Mouse (Mus musculus) ES-E14 (cell line): Measurements from ENCODE around the gene Ralgapa2. TPM values are rescaled to one million over a fixed set of nuclear protein-coding genes. Genes with fewer than 3 reads are reported as not detected.

Experiments
- DNase-seq: peaks from one replicate; pipeline ENCODE4 v3.0.0-alpha.2; 2013; ENCODE audit warnings: low read depth, low spot score
- H3K27ac ChIP-seq: 2 replicates; pipeline ENCODE4 v1.5.1; 2012; ENCODE audit warnings: low read depth, mild to moderate bottlenecking, low read length, moderate library complexity, mixed read lengths; ENCODE audit not compliant: poor library complexity, insufficient read depth, severe bottlenecking
- H3K36me3 ChIP-seq: 2 replicates; pipeline ENCODE4 v1.6.1; 2012; ENCODE audit warnings: mild to moderate bottlenecking, low read length, moderate library complexity, mixed read lengths; ENCODE audit not compliant: control insufficient read depth, poor library complexity, insufficient read depth, severe bottlenecking
- H3K4me1 ChIP-seq, 2 experiments: fragments of 150-350 bp in 1 of 2; sonication (generic) in 1 of 2; 2 replicates each; pipeline ENCODE4 v1.6.1; 2012; ENCODE audit warnings: low read length in 2 of 2, mild to moderate bottlenecking in 1 of 2, mixed read lengths in 1 of 2; ENCODE audit not compliant: control insufficient read depth in 2 of 2, insufficient read depth in 2 of 2, poor library complexity in 1 of 2
- H3K4me3 ChIP-seq, 2 experiments: fragments of 150-350 bp in 1 of 2; sonication (generic) in 1 of 2; 2 replicates each; pipeline ENCODE4 v1.5.1; 2012; ENCODE audit warnings: low read length in 2 of 2, low read depth in 1 of 2, mild to moderate bottlenecking in 1 of 2, mixed read lengths in 1 of 2; ENCODE audit not compliant: insufficient read depth in 1 of 2, poor library complexity in 1 of 2, severe bottlenecking in 1 of 2
- H3K9ac ChIP-seq: 2 replicates; pipeline ENCODE4 v1.6.1; 2012; ENCODE audit warnings: low read depth, mild to moderate bottlenecking, low read length, mixed read lengths; ENCODE audit not compliant: poor library complexity, insufficient read depth, severe bottlenecking
- H3K9me3 ChIP-seq: fragments of 150-350 bp; sonication (generic); 2 replicates; pipeline ENCODE4 v1.6.1; 2012; ENCODE audit warnings: low read depth, mild to moderate bottlenecking, low read length; ENCODE audit not compliant: control insufficient read depth, insufficient read depth
- CHD2 ChIP-seq: IDR thresholded peaks from 2 replicates; pipeline ENCODE4 v1.6.1; 2014; ENCODE audit warnings: mild to moderate bottlenecking, low read depth, low read length, inconsistent platforms
- HCFC1 ChIP-seq: IDR thresholded peaks from 2 replicates; pipeline ENCODE4 v1.6.1; 2012; ENCODE audit warnings: low read length, inconsistent platforms, borderline replicate concordance; ENCODE audit not compliant: insufficient read depth
- MAFK ChIP-seq: IDR thresholded peaks from 2 replicates; pipeline ENCODE4 v1.6.1; 2014; ENCODE audit warnings: mild to moderate bottlenecking, low read depth, low read length, inconsistent platforms; ENCODE audit not compliant: insufficient read depth
- ZC3H11A ChIP-seq: IDR thresholded peaks from 2 replicates; pipeline ENCODE4 v1.6.1; 2012; ENCODE audit warnings: low read depth, mild to moderate bottlenecking, inconsistent platforms, low read length, borderline replicate concordance
- ZNF384 ChIP-seq: IDR thresholded peaks from 2 replicates; pipeline ENCODE4 v1.6.1; 2012; ENCODE audit warnings: low read depth, low read length, inconsistent platforms
- in situ Hi-C, 2 experiments: fragments of 600-800 bp; cut with MboI; formaldehyde crosslinking; loops; one replicate each; pipeline ENCODE4 v1.15.1; 2025; ENCODE audit warnings: low sequenced_read_pairs in 2 of 2, inconsistent platforms in 1 of 2; ENCODE audit not compliant: unreplicated experiment in 2 of 2
- total RNA-seq: library from RNA; depleted of rRNA; stranded (reverse); fragments of 300-350 nt; gene quantifications from 2 replicates; pipeline ENCODE4 v1.2.3, GENCODE M21; 2012

Ralgapa2 gene
- total RNA-seq, 1 experiment: 23.0 TPM

GRCm38 (mm10) chr2:146443291-146443875, 68.8 kb downstream of the Ralgapa2 start:
- Histone ChIP-seq H3K9ac (no peak overlapping the region), H3K9me3 (no peaks in the 10 kb centered on the region), H3K4me3 (no peak overlapping the region), H3K27ac (no peak overlapping the region), H3K36me3 (peaks cover 3% of the 10 kb centered on the region; the same call in 1 of the 2 replicates), H3K4me1 (no peaks in the 10 kb centered on the region)
- DNase-seq: no peak
- in situ Hi-C loops: no loop called here
- TF ChIP-seq HCFC1: no peak
- TF ChIP-seq ZC3H11A: no peak
- TF ChIP-seq MAFK: no peak
- no peak for TF ChIP-seq CHD2
- TF ChIP-seq ZNF384: no peak

GRCm38 (mm10) chr2:146441711-146442110, 70.4 kb downstream of the Ralgapa2 start:
- Histone ChIP-seq H3K4me3 (no peak overlapping the region), H3K36me3 (peaks cover 3% of the 10 kb centered on the region; the same call in 1 of the 2 replicates), H3K9ac (no peak overlapping the region), H3K4me1 (no peaks in the 10 kb centered on the region), H3K27ac (no peak overlapping the region), H3K9me3 (no peaks in the 10 kb centered on the region)
- in situ Hi-C loops: no loop called here
- DNase-seq: no peak
- no peak for TF ChIP-seq MAFK
- no peak for TF ChIP-seq ZC3H11A
- no peak for TF ChIP-seq HCFC1
- TF ChIP-seq ZNF384: no peak
- no peak for TF ChIP-seq CHD2

- DNase-seq: no peak
- Histone ChIP-seq H3K36me3 (peaks cover 2% of the 10 kb centered on the region; the same call in 1 of the 2 replicates), H3K9me3 (no peaks in the 10 kb centered on the region), H3K4me3 (no peak overlapping the region), H3K9ac (no peak overlapping the region), H3K4me1 (no peaks in the 10 kb centered on the region), H3K27ac (no peak overlapping the region)
- in situ Hi-C loops: no loop called here
- TF ChIP-seq CHD2: no peak
- no peak for TF ChIP-seq MAFK
- no peak for TF ChIP-seq ZNF384
- TF ChIP-seq ZC3H11A: no peak
- TF ChIP-seq HCFC1: no peak
These were observed 83.4 kb downstream of the Ralgapa2 start for GRCm38 (mm10) chr2:146428751-146429150.

- Histone ChIP-seq H3K9ac (no peak overlapping the region), H3K27ac (no peak overlapping the region), H3K9me3 (no peaks in the 10 kb centered on the region), H3K4me3 (no peak overlapping the region), H3K4me1 (no peaks in the 10 kb centered on the region), H3K36me3 (peaks cover 2% of the 10 kb centered on the region; the same call in 1 of the 2 replicates)
- in situ Hi-C loops: no loop called here
- TF ChIP-seq CHD2 (no peak), MAFK (no peak), ZNF384 (no peak), ZC3H11A (no peak), HCFC1 (no peak)
- DNase-seq: no peak
These were observed 84.8 kb downstream of the Ralgapa2 start for GRCm38 (mm10) chr2:146427380-146427779.

GRCm38 (mm10) chr2:146426321-146426720, 85.8 kb downstream of the Ralgapa2 start:
- no peak for DNase-seq
- Histone ChIP-seq H3K4me1 (no peaks in the 10 kb centered on the region), H3K9me3 (no peaks in the 10 kb centered on the region), H3K9ac (no peak overlapping the region), H3K36me3 (peaks cover 2% of the 10 kb centered on the region; the same call in 1 of the 2 replicates), H3K27ac (no peak overlapping the region), H3K4me3 (no peak overlapping the region)
- no peak for TF ChIP-seq MAFK
- TF ChIP-seq ZNF384: no peak
- TF ChIP-seq CHD2: no peak
- no peak for TF ChIP-seq HCFC1
- no peak for TF ChIP-seq ZC3H11A
- in situ Hi-C loops: no loop called here
